Mouse (Mus musculus) right cerebral cortex, postnatal 10 days (tissue): ENCODE measurements at regions not wholly inside any gene's neighbourhood (a gene's known extent, or its start where the extent isn't known, plus 50 kb on each side); places are given as distances from the start of the nearest gene placed in this dataset.
A peak's percentile ranks its signal among the peaks of the same experiment; 100 is the strongest.
"Not testable (repeated sequence)": the region's sequence is repeated elsewhere in the genome, so short reads cannot be mapped to it uniquely, and the experiment has no call there.

Source experiments
- DNase-seq, 2 experiments: peaks; one replicate each; pipeline ENCODE4 v3.0.0; 2021; ENCODE audit warnings: low spot score in 2 of 2

- DNase-seq = no peak
These were observed 161.5 kb downstream of the Cartpt start for GRCm38 (mm10) chr13:99739420-99739819.

GRCm38 (mm10) chr13:99737271-99737670 lies 163.6 kb downstream of the Cartpt start:
- no peak for DNase-seq

GRCm38 (mm10) chr13:99729145-99729544 lies 171.7 kb downstream of the Cartpt start:
- no peak for DNase-seq

GRCm38 (mm10) chr13:99724245-99724644 lies 176.6 kb downstream of the Cartpt start:
- peak; percentile 34 to 52 for DNase-seq

GRCm38 (mm10) chr13:99723237-99723981 lies 177.5 kb downstream of the Cartpt start:
- DNase-seq = no peak

- no peak for DNase-seq
These were observed 180.3 kb downstream of the Cartpt start for GRCm38 (mm10) chr13:99720566-99720965.

GRCm38 (mm10) chr13:99696559-99696890 lies 180.2 kb upstream of the Map1b start:
- no peak for DNase-seq

GRCm38 (mm10) chr13:99695874-99696558 lies 179.7 kb upstream of the Map1b start:
- DNase-seq = no peak

- peak in 1 of 2 experiments; percentile 6 for DNase-seq
These were observed 163.6 kb upstream of the Map1b start for GRCm38 (mm10) chr13:99679934-99680333.

GRCm38 (mm10) chr13:99679430-99679829 lies 163.1 kb upstream of the Map1b start:
- DNase-seq = peak in 1 of 2 experiments; percentile 32

GRCm38 (mm10) chr13:99676393-99676792 lies 160.1 kb upstream of the Map1b start:
- DNase-seq = peak; percentile 48 to 60

- DNase-seq = peak; percentile 79 to 83
These were observed 159.6 kb upstream of the Map1b start for GRCm38 (mm10) chr13:99675951-99676350.

GRCm38 (mm10) chr13:99672714-99673113 lies 156.4 kb upstream of the Map1b start:
- DNase-seq = no peak

GRCm38 (mm10) chr13:99671747-99672146 lies 155.4 kb upstream of the Map1b start:
- DNase-seq = no peak

- DNase-seq = no peak
These were observed 153.7 kb upstream of the Map1b start for GRCm38 (mm10) chr13:99669987-99670534.

- peak in 1 of 2 experiments; percentile 16 for DNase-seq
These were observed 152.3 kb upstream of the Map1b start for GRCm38 (mm10) chr13:99668613-99669012.

- peak in 1 of 2 experiments; percentile 6 for DNase-seq
These were observed 149.7 kb upstream of the Map1b start for GRCm38 (mm10) chr13:99666086-99666485.

- not testable (repeated sequence) for DNase-seq
These were observed 147.1 kb upstream of the Map1b start for GRCm38 (mm10) chr13:99663422-99663821.

GRCm38 (mm10) chr13:99647661-99648204 lies 131.4 kb upstream of the Map1b start:
- no peak for DNase-seq

- peak; percentile 26 to 52 for DNase-seq
These were observed 128.4 kb upstream of the Map1b start for GRCm38 (mm10) chr13:99644771-99645170.

GRCm38 (mm10) chr13:99642811-99643210 lies 126.5 kb upstream of the Map1b start:
- no peak for DNase-seq

- DNase-seq = no peak
These were observed 126.0 kb upstream of the Map1b start for GRCm38 (mm10) chr13:99642301-99642700.
